Mouse (Mus musculus) midbrain, postnatal 0 days (tissue): ENCODE data around the gene Fam71f1. TPM values are rescaled to one million over a fixed set of nuclear protein-coding genes. Genes with fewer than 3 reads are reported as not detected.

Experiments
- ATAC-seq: fragments of 200-750 bp; cut with Nextera tagmentation; 2 replicates; pipeline ENCODE4 v1.8.0; 2017; ENCODE audit warnings: moderate number of reproducible peaks, mild to moderate bottlenecking, moderate TSS enrichment, moderate library complexity; ENCODE audit not compliant: low FRiP score
- DNase-seq: peaks from one replicate; pipeline ENCODE4 v3.0.0-alpha.2; 2015; ENCODE audit warnings: low spot score
- H3K27ac ChIP-seq: fragments of 300-500 bp; sonication (generic); 2 replicates; pipeline ENCODE4 v1.5.1; 2014; ENCODE audit warnings: low read depth, mild to moderate bottlenecking, low read length, mixed read lengths
- H3K27me3 ChIP-seq: fragments of 300-500 bp; sonication (generic); 2 replicates; pipeline ENCODE4 v1.6.1; 2014; ENCODE audit warnings: low read length, control low read depth, mixed read lengths; ENCODE audit not compliant: insufficient read depth
- H3K36me3 ChIP-seq: fragments of 300-500 bp; sonication (generic); 2 replicates; pipeline ENCODE4 v1.6.1; 2014; ENCODE audit warnings: low read length, control low read depth, mixed read lengths; ENCODE audit not compliant: insufficient read depth
- H3K4me1 ChIP-seq: fragments of 300-500 bp; sonication (generic); 2 replicates; pipeline ENCODE4 v1.6.1; 2014; ENCODE audit warnings: mild to moderate bottlenecking, control low read depth, antibody characterized with exemption, low read length, mixed read lengths; ENCODE audit not compliant: insufficient read depth
- H3K4me2 ChIP-seq: fragments of 300-500 bp; sonication (generic); 2 replicates; pipeline ENCODE4 v1.6.1; 2014; ENCODE audit warnings: low read depth, mild to moderate bottlenecking, low read length, mixed read lengths; ENCODE audit not compliant: poor library complexity, severe bottlenecking
- H3K4me3 ChIP-seq: fragments of 300-500 bp; sonication (generic); 2 replicates; pipeline ENCODE4 v1.5.1; 2014; ENCODE audit warnings: low read depth, mild to moderate bottlenecking, low read length, moderate library complexity
- H3K9ac ChIP-seq: fragments of 300-500 bp; sonication (generic); replicated peaks from 2 replicates; pipeline ENCODE4 v1.6.1; 2014; ENCODE audit warnings: mild to moderate bottlenecking, low read length, moderate library complexity, mixed read lengths; ENCODE audit not compliant: poor library complexity, severe bottlenecking
- H3K9me3 ChIP-seq: fragments of 300-500 bp; sonication (generic); 2 replicates; pipeline ENCODE4 v1.6.1; 2016; ENCODE audit warnings: low read length, control low read depth
- CTCF ChIP-seq: IDR thresholded peaks from 2 replicates; pipeline ENCODE4 v1.5.1; 2016; ENCODE audit warnings: antibody characterized with exemption, mild to moderate bottlenecking
- WGBS: fragments of 180-500 bp; shearing (Covaris S2); extraction: QIAGEN DNeasy Blood & Tissue Kit; methylation state at CpG from one replicate; pipeline ENCODE4 v1.1.7; 2014; 5-methylcytosine and 5-hydroxymethylcytosine counted together
- polyA plus RNA-seq: library from polyadenylated mRNA; unstranded; fragments of >200 nt; fragmentation: Nextera tagmentation; extraction: Ambion mirVana; gene quantifications from 2 replicates; pipeline ENCODE4 v1.2.1, GENCODE M21; 2015
- total RNA-seq: library from RNA; depleted of rRNA; stranded (reverse); fragments of >200 nt; gene quantifications from 2 replicates; pipeline ENCODE4 v1.2.3, GENCODE M21; 2014

The Fam71f1 gene
- total and polyA plus RNA-seq, 2 experiments from 2014 or later, result not detected

- DNase-seq, result no peak
Observed at GRCm38 (mm10) chr6:29303251-29303650, 15.7 kb upstream of the Fam71f1 start.

GRCm38 (mm10) chr6:29303726-29304125 lies 15.2 kb upstream of the Fam71f1 start:
- Histone ChIP-seq H3K4me3 (no peak overlapping the region), H3K27ac (no peak overlapping the region), H3K4me2 (no peak overlapping the region), H3K9ac (no peak overlapping the region), H3K36me3 (no peaks in the 10 kb centered on the region), H3K9me3 (no peaks in the 10 kb centered on the region), H3K4me1 (no peaks in the 10 kb centered on the region), H3K27me3 (no peaks in the 10 kb centered on the region)
- ATAC-seq, result no peak
- peak; percentile 51 for TF ChIP-seq CTCF
- peak; percentile 4 for DNase-seq
- WGBS, result 51% methylated on average over 5 of the region's 5 CpGs

More at GRCm38 (mm10) chr6:29303251-29303650, 15.7 kb upstream of the Fam71f1 start:
- no peak for ATAC-seq
- H3K9me3 ChIP-seq, result no peaks in the 10 kb centered on the region
- H3K27ac ChIP-seq, result no peak overlapping the region
- no peaks in the 10 kb centered on the region for H3K27me3 ChIP-seq
- no peak for TF ChIP-seq CTCF
- no peaks in the 10 kb centered on the region for H3K36me3 ChIP-seq
- H3K4me3 ChIP-seq, result no peak overlapping the region
- H3K9ac ChIP-seq, result no peak overlapping the region
- no peak overlapping the region for H3K4me2 ChIP-seq
- no peaks in the 10 kb centered on the region for H3K4me1 ChIP-seq

GRCm38 (mm10) chr6:29305462-29305861 lies 13.5 kb upstream of the Fam71f1 start:
- H3K4me2 ChIP-seq, result no peak overlapping the region
- H3K36me3 ChIP-seq, result no peaks in the 10 kb centered on the region
- H3K9me3 ChIP-seq, result no peaks in the 10 kb centered on the region
- ATAC-seq, result no peak
- no peak overlapping the region for H3K27ac ChIP-seq
- no peak for DNase-seq
- no peaks in the 10 kb centered on the region for H3K27me3 ChIP-seq
- peak; percentile 15; the same call in 1 of the 2 replicates for TF ChIP-seq CTCF
- H3K9ac ChIP-seq, result no peak overlapping the region
- 91% methylated on average over 4 of the region's 4 CpGs for WGBS
- H3K4me3 ChIP-seq, result no peak overlapping the region
- no peaks in the 10 kb centered on the region for H3K4me1 ChIP-seq

- Histone ChIP-seq H3K4me1 (no peaks in the 10 kb centered on the region), H3K4me3 (no peak overlapping the region), H3K4me2 (no peak overlapping the region), H3K27me3 (no peaks in the 10 kb centered on the region), H3K9me3 (no peaks in the 10 kb centered on the region), H3K9ac (no peak overlapping the region), H3K36me3 (no peaks in the 10 kb centered on the region), H3K27ac (no peak overlapping the region)
- no peak for TF ChIP-seq CTCF
- DNase-seq, result no peak
- no peak for ATAC-seq
- 87% methylated on average over 16 of the region's 16 CpGs for WGBS
Observed at GRCm38 (mm10) chr6:29308846-29309605, 9.9 kb upstream of the Fam71f1 start.

GRCm38 (mm10) chr6:29313690-29314202 lies 5.2 kb upstream of the Fam71f1 start:
- no peak overlapping the region for H3K27ac ChIP-seq
- H3K9me3 ChIP-seq, result no peaks in the 10 kb centered on the region
- ATAC-seq (no peak), DNase-seq (no peak)
- no peak overlapping the region for H3K4me2 ChIP-seq
- H3K9ac ChIP-seq, result no peak overlapping the region
- H3K4me3 ChIP-seq, result no peak overlapping the region
- H3K4me1 ChIP-seq, result no peaks in the 10 kb centered on the region
- no peaks in the 10 kb centered on the region for H3K36me3 ChIP-seq
- no peaks in the 10 kb centered on the region for H3K27me3 ChIP-seq
- TF ChIP-seq CTCF, result no peak
- WGBS, result 67% methylated on average over 14 of the region's 14 CpGs

GRCm38 (mm10) chr6:29317286-29317685 lies 1.7 kb upstream of the Fam71f1 start:
- H3K4me1 ChIP-seq, result no peaks in the 10 kb centered on the region
- no peaks in the 10 kb centered on the region for H3K36me3 ChIP-seq
- H3K4me2 ChIP-seq, result no peak overlapping the region
- TF ChIP-seq CTCF, result no peak
- H3K9ac ChIP-seq, result no peak overlapping the region
- ATAC-seq (no peak), DNase-seq (no peak)
- no peaks in the 10 kb centered on the region for H3K9me3 ChIP-seq
- WGBS, result 74% methylated on average over 2 of the region's 2 CpGs
- no peaks in the 10 kb centered on the region for H3K27me3 ChIP-seq
- H3K4me3 ChIP-seq, result no peak overlapping the region
- no peak overlapping the region for H3K27ac ChIP-seq
